Mouse (Mus musculus): ENCODE results near the gene Slc11a1. TPM values are rescaled to one million over a fixed set of nuclear protein-coding genes. Genes with fewer than 3 reads are reported as not detected.
"Not testable (repeated sequence)": the region's sequence is repeated elsewhere in the genome, so short reads cannot be mapped to it uniquely, and the experiment has no call there.

Gene Slc11a1
- 2.0 and 3.4 TPM in 2 replicates for polyA plus RNA-seq (2015; fragmentation: Nextera tagmentation; extraction: Ambion mirVana)

GRCm38 (mm10) chr1:74374980-74375379 is at the start of gene Slc11a1:
Gene Slc11a1, plus strand, starts transcription at chr1:74375195.
- Histone ChIP-seq H3K4me3 (no peak within 1 kb of the TSS), H3K4me2 (no peak within 1 kb of the TSS), H3K4me1 (no peaks in the 10 kb centered on the region), H3K27ac (no peak within 1 kb of the TSS), H3K27me3 (replicated peaks) (no peaks in the 10 kb centered on the region), H3K9ac (no peak within 1 kb of the TSS), H3K9me3 (no peaks in the 10 kb centered on the region), H3K36me3 (replicated peaks) (no peaks in the 10 kb centered on the region)
- ATAC-seq (replicated peaks): no peak
- WGBS: 76% methylated on average over 8 of the region's 8 CpGs

- H3K9me3 ChIP-seq; H3K4me2 ChIP-seq; H3K4me3 ChIP-seq; H3K36me3 ChIP-seq (replicated peaks); ATAC-seq (replicated peaks); H3K4me1 ChIP-seq; H3K27ac ChIP-seq; H3K27me3 ChIP-seq (replicated peaks); H3K9ac ChIP-seq: not testable (repeated sequence)
- 71% methylated on average over 2 of the region's 2 CpGs for WGBS
Observed at GRCm38 (mm10) chr1:74326916-74327315, 48.1 kb upstream of the Slc11a1 start.

- Histone ChIP-seq H3K4me3 (no peak overlapping the region), H3K4me2 (no peak overlapping the region), H3K9ac (no peak overlapping the region), H3K36me3 (replicated peaks) (no peaks in the 10 kb centered on the region), H3K9me3 (no peaks in the 10 kb centered on the region), H3K27me3 (replicated peaks) (no peaks in the 10 kb centered on the region), H3K4me1 (peaks cover 18% of the 10 kb centered on the region), H3K27ac (no peak overlapping the region)
- ATAC-seq (replicated peaks): no peak
- 81% methylated on average over 7 of the region's 7 CpGs for WGBS
Observed at GRCm38 (mm10) chr1:74329899-74330431, 45.0 kb upstream of the Slc11a1 start.

GRCm38 (mm10) chr1:74331046-74331681 is 43.8 kb upstream of the Slc11a1 start:
- Histone ChIP-seq H3K4me2 (no peak overlapping the region), H3K27ac (peak overlapping the region; percentile 39; the same call in 1 of the 2 replicates), H3K27me3 (replicated peaks) (no peaks in the 10 kb centered on the region), H3K9me3 (no peaks in the 10 kb centered on the region), H3K4me3 (no peak overlapping the region), H3K9ac (no peak overlapping the region), H3K4me1 (peaks cover 20% of the 10 kb centered on the region), H3K36me3 (replicated peaks) (no peaks in the 10 kb centered on the region)
- no peak for ATAC-seq (replicated peaks)
- WGBS: 84% methylated on average over 4 of the region's 4 CpGs

GRCm38 (mm10) chr1:74332241-74332763 is 42.7 kb upstream of the Slc11a1 start:
- Histone ChIP-seq H3K27ac (peak overlapping the region; percentile 83), H3K27me3 (replicated peaks) (no peaks in the 10 kb centered on the region), H3K4me2 (peak overlapping the region; percentile 92), H3K9me3 (no peaks in the 10 kb centered on the region), H3K4me3 (peak overlapping the region; percentile 51), H3K9ac (peak overlapping the region; percentile 53), H3K4me1 (peaks cover 20% of the 10 kb centered on the region), H3K36me3 (replicated peaks) (no peaks in the 10 kb centered on the region)
- under 1% methylated on average over 35 of the region's 36 CpGs for WGBS
- ATAC-seq (replicated peaks): peak; percentile 96

GRCm38 (mm10) chr1:74332930-74333329 is 42.1 kb upstream of the Slc11a1 start:
- H3K36me3 ChIP-seq (replicated peaks): no peaks in the 10 kb centered on the region
- no peaks in the 10 kb centered on the region for H3K27me3 ChIP-seq (replicated peaks)
- H3K4me1 ChIP-seq: peaks cover 20% of the 10 kb centered on the region
- peak; percentile 10; the same call in 1 of the 2 replicates for ATAC-seq (replicated peaks)
- no peaks in the 10 kb centered on the region for H3K9me3 ChIP-seq
- H3K4me3 ChIP-seq: peak overlapping the region; percentile 51
- peak overlapping the region; percentile 53 for H3K9ac ChIP-seq
- 2% methylated on average over 9 of the region's 9 CpGs for WGBS
- peak overlapping the region; percentile 92 for H3K4me2 ChIP-seq
- peak overlapping the region; percentile 83 for H3K27ac ChIP-seq

GRCm38 (mm10) chr1:74334607-74335006 is 40.4 kb upstream of the Slc11a1 start:
- ATAC-seq (replicated peaks): no peak
- H3K4me1 ChIP-seq: peaks cover 20% of the 10 kb centered on the region

GRCm38 (mm10) chr1:74335033-74335432 is 40.0 kb upstream of the Slc11a1 start:
- no peak overlapping the region for H3K4me2 ChIP-seq
- no peak overlapping the region for H3K4me3 ChIP-seq
- H3K9me3 ChIP-seq: no peaks in the 10 kb centered on the region
- H3K9ac ChIP-seq: no peak overlapping the region
- WGBS: 51% methylated on average over 4 of the region's 4 CpGs
- peaks cover 17% of the 10 kb centered on the region for H3K4me1 ChIP-seq
- H3K27ac ChIP-seq: no peak overlapping the region
- H3K36me3 ChIP-seq (replicated peaks): no peaks in the 10 kb centered on the region
- H3K27me3 ChIP-seq (replicated peaks): no peaks in the 10 kb centered on the region
- ATAC-seq (replicated peaks): no peak

More at GRCm38 (mm10) chr1:74334607-74335006, 40.4 kb upstream of the Slc11a1 start:
- Histone ChIP-seq H3K36me3 (replicated peaks) (no peaks in the 10 kb centered on the region), H3K9me3 (no peaks in the 10 kb centered on the region), H3K9ac (no peak overlapping the region), H3K27ac (no peak overlapping the region), H3K4me2 (no peak overlapping the region), H3K27me3 (replicated peaks) (no peaks in the 10 kb centered on the region), H3K4me3 (no peak overlapping the region)
- WGBS: 87% methylated on average over 3 of the region's 3 CpGs

- ATAC-seq (replicated peaks): no peak
- H3K27me3 ChIP-seq (replicated peaks): no peaks in the 10 kb centered on the region
- peaks cover 15% of the 10 kb centered on the region for H3K4me1 ChIP-seq
- H3K4me2 ChIP-seq: no peak overlapping the region
- no peaks in the 10 kb centered on the region for H3K36me3 ChIP-seq (replicated peaks)
- 70% methylated on average over 6 of the region's 6 CpGs for WGBS
- H3K9ac ChIP-seq: no peak overlapping the region
- no peaks in the 10 kb centered on the region for H3K9me3 ChIP-seq
- no peak overlapping the region for H3K27ac ChIP-seq
- H3K4me3 ChIP-seq: no peak overlapping the region
Observed at GRCm38 (mm10) chr1:74335436-74336170, 39.4 kb upstream of the Slc11a1 start.

GRCm38 (mm10) chr1:74337241-74337771 is 37.7 kb upstream of the Slc11a1 start:
- 89% methylated on average over 3 of the region's 3 CpGs for WGBS
- no peaks in the 10 kb centered on the region for H3K9me3 ChIP-seq
- peaks cover 15% of the 10 kb centered on the region for H3K4me1 ChIP-seq
- no peak overlapping the region for H3K27ac ChIP-seq
- no peak for ATAC-seq (replicated peaks)
- no peaks in the 10 kb centered on the region for H3K27me3 ChIP-seq (replicated peaks)
- no peak overlapping the region for H3K4me3 ChIP-seq
- no peak overlapping the region for H3K9ac ChIP-seq
- no peak overlapping the region for H3K4me2 ChIP-seq
- H3K36me3 ChIP-seq (replicated peaks): no peaks in the 10 kb centered on the region

- Histone ChIP-seq H3K36me3 (replicated peaks) (no peaks in the 10 kb centered on the region), H3K9ac (no peak overlapping the region), H3K27me3 (replicated peaks) (no peaks in the 10 kb centered on the region), H3K4me3 (no peak overlapping the region), H3K4me1 (peaks cover 12% of the 10 kb centered on the region), H3K4me2 (no peak overlapping the region), H3K9me3 (no peaks in the 10 kb centered on the region), H3K27ac (no peak overlapping the region)
- 93% methylated on average over 5 of the region's 5 CpGs for WGBS
- no peak for ATAC-seq (replicated peaks)
Observed at GRCm38 (mm10) chr1:74338013-74338412, 37.0 kb upstream of the Slc11a1 start.

GRCm38 (mm10) chr1:74338626-74339025 is 36.4 kb upstream of the Slc11a1 start:
- Histone ChIP-seq H3K9ac (no peak overlapping the region), H3K4me3 (no peak overlapping the region), H3K27ac (no peak overlapping the region), H3K36me3 (replicated peaks) (no peaks in the 10 kb centered on the region), H3K4me2 (no peak overlapping the region), H3K27me3 (replicated peaks) (no peaks in the 10 kb centered on the region), H3K9me3 (no peaks in the 10 kb centered on the region), H3K4me1 (peaks cover 6% of the 10 kb centered on the region)
- no peak for ATAC-seq (replicated peaks)
- WGBS: 71% methylated on average over 4 of the region's 4 CpGs
